Mouse (Mus musculus): ENCODE results near the gene Ppp4r3b. TPM values are rescaled to one million over a fixed set of nuclear protein-coding genes. Genes with fewer than 3 reads are reported as not detected.

The Ppp4r3b gene
- total RNA-seq, 2 experiments from 2014 or later: 105 to 162 TPM

DNA sequence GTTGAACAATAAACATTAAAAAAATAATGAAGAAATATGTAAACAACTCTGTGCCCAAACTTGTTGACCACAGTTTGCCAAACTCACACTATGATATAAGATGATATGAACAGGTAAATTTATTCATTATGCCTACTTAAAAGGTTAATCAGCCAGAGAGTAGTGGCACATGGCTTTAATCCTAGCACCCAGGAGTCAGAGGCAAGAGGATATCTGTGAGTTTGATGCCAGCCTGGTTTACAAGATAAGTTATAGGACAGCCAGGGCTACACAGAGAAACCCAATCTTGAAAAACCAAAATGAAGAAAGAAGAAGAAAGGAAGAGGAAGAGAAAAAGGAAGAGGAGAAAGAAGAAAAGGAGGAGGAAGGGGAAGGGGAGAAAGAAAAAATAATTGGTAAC lies 64.7 kb downstream of the Ppp4r3b start:
- ATAC-seq (ENCODE audit: poor library complexity, severe bottlenecking): no peak

DNA sequence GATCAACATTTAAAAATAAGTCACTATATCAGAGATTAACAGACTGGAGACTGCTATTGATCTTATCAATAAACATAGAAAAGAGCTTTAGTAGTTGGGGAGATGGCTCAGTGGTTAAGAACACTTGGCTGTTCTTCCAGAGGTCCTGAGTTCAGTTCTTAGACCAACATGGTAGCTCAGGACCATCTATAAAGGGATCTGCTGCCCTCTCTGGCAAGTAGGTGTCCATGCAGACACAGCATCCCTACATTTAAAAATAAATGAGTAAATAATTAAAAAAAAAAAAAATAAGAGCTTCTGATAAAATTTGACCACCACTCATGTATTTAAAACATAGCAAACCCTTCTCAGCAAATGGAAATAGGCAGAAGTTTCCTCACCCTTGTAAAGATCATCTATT lies 65.4 kb downstream of the Ppp4r3b start:
- ATAC-seq (ENCODE audit: poor library complexity, severe bottlenecking): no peak

DNA sequence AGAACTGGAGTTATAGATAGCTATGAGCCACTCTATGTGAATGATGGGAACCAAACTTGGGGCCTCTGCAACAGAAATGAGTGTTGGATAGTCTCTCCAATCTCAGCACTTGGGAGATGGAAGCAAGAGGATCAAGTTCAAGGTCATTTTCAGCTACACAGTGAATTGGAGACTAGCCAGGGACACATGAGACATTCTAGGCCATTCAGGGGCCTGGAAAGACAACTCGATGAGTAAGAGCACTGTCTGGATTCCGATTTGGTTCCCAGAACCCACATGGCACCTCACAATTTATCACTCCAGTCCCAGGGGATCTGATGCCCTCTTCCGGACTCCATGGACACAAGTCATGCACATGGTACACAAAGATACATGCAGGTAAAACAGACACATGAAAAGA lies 65.9 kb downstream of the Ppp4r3b start:
- no peak for ATAC-seq (ENCODE audit: poor library complexity, severe bottlenecking)

DNA sequence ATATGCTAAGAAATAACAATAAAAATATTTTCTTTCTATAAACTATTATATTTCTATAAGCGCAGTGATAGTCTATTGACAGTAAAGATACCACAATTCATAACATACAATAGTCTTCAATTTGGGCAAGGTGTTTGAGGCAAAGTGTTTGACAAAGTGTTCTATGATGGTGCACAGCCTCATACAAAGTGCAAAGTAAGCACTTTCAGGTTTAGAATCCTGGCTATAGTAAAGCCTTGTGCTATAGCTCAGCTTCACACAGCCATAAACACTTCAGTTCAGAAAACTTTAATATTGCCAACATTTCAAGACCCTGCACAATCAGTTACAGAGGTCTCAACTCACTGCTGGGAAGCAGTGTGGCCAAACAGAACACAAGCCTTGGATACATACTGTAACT lies 66.7 kb downstream of the Ppp4r3b start:
- ATAC-seq (ENCODE audit: poor library complexity, severe bottlenecking): no peak

GRCm38 (mm10) chr11:29241961-29242360 lies 69.3 kb downstream of the Ppp4r3b start:
- no peak for ATAC-seq (ENCODE audit: poor library complexity, severe bottlenecking)

DNA sequence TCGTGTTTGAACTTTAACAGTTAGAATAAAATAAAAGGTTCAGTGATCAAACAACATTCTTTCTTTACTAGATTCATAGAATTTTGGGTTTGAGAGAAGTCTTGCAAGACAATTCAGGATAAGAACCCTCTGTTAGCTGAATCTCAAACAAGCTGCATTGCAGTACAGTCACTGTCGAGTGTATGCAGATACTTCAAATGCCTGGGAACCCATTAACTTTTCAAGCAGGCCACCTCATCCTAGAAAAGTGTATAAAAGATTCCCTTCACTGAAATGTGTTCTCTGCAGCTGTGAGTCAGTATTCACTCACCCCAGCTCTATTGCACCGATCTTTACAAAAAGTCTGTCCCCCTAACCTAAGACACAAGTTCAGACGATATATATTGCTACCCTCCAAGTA lies 73.3 kb downstream of the Ppp4r3b start:
- no peak for ATAC-seq (ENCODE audit: poor library complexity, severe bottlenecking)

DNA sequence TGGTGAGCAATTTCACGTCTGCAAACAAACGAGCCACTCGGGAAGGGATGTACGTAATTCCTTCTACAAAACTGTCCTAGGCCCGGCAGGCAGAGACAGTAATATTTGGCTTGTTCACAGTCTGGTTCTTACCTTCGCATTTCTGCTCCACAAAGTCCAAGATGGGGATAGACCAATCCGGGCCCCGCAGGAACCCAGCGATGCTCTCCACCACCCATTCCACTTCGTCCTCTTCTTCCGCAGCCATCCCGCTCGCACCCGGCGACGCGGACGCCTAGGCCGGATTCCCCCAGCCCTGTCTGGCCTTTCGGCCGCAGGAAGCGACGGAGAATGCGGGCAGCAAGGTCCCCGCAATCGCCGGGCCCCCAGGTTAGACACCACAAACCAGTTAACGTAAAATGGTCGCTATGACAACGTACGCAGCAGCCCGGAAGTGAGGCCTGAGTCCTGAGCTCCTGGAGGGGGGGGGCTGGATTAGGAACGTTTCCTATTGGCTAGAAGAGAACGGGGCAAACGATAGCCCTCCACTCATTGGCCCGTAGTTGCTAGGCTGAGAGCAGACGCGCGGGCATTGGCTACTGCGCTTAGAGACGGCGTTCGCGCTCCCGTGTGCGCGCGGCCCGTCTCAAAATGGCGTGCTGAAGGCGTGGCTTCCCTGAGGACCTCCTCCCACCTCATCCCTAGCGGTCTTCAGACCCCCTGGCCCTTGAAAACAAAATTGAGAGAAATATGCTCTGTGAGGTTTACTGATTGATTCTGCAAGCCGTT lies 74.4 kb downstream of the Ppp4r3b start, which contains the start of gene Cfap36:
Gene Cfap36 (minus strand): TSS at position 527 of the 768 bp plus-strand sequence.
- ATAC-seq (ENCODE audit: poor library complexity, severe bottlenecking): peak; percentile 98

DNA sequence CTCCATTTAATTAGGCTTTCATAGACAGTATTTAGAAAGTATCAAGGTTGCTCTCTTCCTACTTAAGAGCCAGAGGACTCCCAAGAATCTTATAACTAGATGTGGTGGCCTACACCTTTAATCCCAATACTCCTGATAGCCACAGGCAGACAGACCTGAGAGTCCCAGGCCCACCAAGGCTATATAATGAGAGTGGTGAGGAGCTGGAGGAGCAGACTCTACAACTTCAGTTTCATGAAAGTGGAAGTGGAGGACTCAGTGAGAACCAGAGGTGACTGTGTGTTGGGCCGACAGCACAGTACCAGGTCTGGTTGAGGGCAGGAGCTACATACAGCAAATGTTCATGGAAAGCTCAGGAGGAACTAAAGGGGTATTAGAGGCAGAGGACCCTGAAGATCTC lies 75.0 kb downstream of the Ppp4r3b start:
- no peak for ATAC-seq (ENCODE audit: poor library complexity, severe bottlenecking)

GRCm38 (mm10) chr11:29248386-29248785 lies 75.7 kb downstream of the Ppp4r3b start:
- no peak for ATAC-seq (ENCODE audit: poor library complexity, severe bottlenecking)

- no peak for ATAC-seq (ENCODE audit: poor library complexity, severe bottlenecking)
These were observed 82.0 kb downstream of the Ppp4r3b start for GRCm38 (mm10) chr11:29254643-29255042.

GRCm38 (mm10) chr11:29267824-29268223 lies 95.1 kb downstream of the Ppp4r3b start:
- ATAC-seq (ENCODE audit: poor library complexity, severe bottlenecking): peak; percentile 63

Other genes with a start within 250 kb of the Ppp4r3b start
- 39.8 and 41.3 TPM in 2 replicates for gene Pnpt1, start 42.1 kb upstream of the Ppp4r3b start, total RNA-seq (2015)
- 39.0 and 39.9 TPM in 2 replicates for gene Pnpt1, start 42.1 kb upstream of the Ppp4r3b start, total RNA-seq (2017)
- gene Cfap36, start 74.5 kb downstream of the Ppp4r3b start, total RNA-seq (2015): 25.8 and 26.0 TPM in 2 replicates
- gene Cfap36, start 74.5 kb downstream of the Ppp4r3b start, total RNA-seq (2017): 28.6 and 33.9 TPM in 2 replicates
- gene Ccdc88a, start 200.8 kb downstream of the Ppp4r3b start, total RNA-seq (2015): 82.3 and 82.4 TPM in 2 replicates
- gene Ccdc88a, start 200.8 kb downstream of the Ppp4r3b start, total RNA-seq (2017): 94.1 and 111 TPM in 2 replicates

Data from megakaryocyte, adult 5-6 weeks (primary cell).